Mouse (Mus musculus) layer of hippocampus, adult 8-10 months (tissue): ENCODE measurements at regions not wholly inside any gene's neighbourhood (a gene's known extent, or its start where the extent isn't known, plus 50 kb on each side); places are given as distances from the start of the nearest gene placed in this dataset.
A peak's percentile ranks its signal among the peaks of the same experiment; 100 is the strongest.

Experiments
- DNase-seq, 2 experiments: peaks; one replicate each; pipeline ENCODE4 v3.0.0; 2022; ENCODE audit warnings: low spot score in 2 of 2

GRCm38 (mm10) chr9:91574156-91574555, 208.5 kb upstream of the Zic1 start:
- DNase-seq: no peak

GRCm38 (mm10) chr9:91566006-91566641, 200.5 kb upstream of the Zic1 start:
- no peak for DNase-seq

GRCm38 (mm10) chr9:91561331-91561730, 195.7 kb upstream of the Zic1 start:
- DNase-seq: no peak

GRCm38 (mm10) chr9:91559794-91560193, 194.2 kb upstream of the Zic1 start:
- DNase-seq: no peak

- DNase-seq: no peak
Measured at GRCm38 (mm10) chr9:91547051-91547450, 181.4 kb upstream of the Zic1 start.

GRCm38 (mm10) chr9:91545402-91545801, 179.8 kb upstream of the Zic1 start:
- no peak for DNase-seq

- DNase-seq: peak in 1 of 2 experiments; percentile 4
Measured at GRCm38 (mm10) chr9:91528838-91529475, 163.3 kb upstream of the Zic1 start.

- no peak for DNase-seq
Measured at GRCm38 (mm10) chr9:91528388-91528787, 162.8 kb upstream of the Zic1 start.

GRCm38 (mm10) chr9:91520521-91520920, 154.9 kb upstream of the Zic1 start:
- no peak for DNase-seq

GRCm38 (mm10) chr9:91509672-91510071, 144.1 kb upstream of the Zic1 start:
- no peak for DNase-seq

- DNase-seq: no peak
Measured at GRCm38 (mm10) chr9:91503657-91504329, 138.2 kb upstream of the Zic1 start.

- DNase-seq: no peak
Measured at GRCm38 (mm10) chr9:91476596-91476995, 111.0 kb upstream of the Zic1 start.

- DNase-seq: no peak
Measured at GRCm38 (mm10) chr9:91462713-91463425, 97.3 kb upstream of the Zic1 start.

GRCm38 (mm10) chr9:91459921-91460320, 94.3 kb upstream of the Zic1 start:
- DNase-seq: no peak

GRCm38 (mm10) chr9:91456843-91457242, 91.2 kb upstream of the Zic1 start:
- no peak for DNase-seq

GRCm38 (mm10) chr9:91456253-91456823, 90.7 kb upstream of the Zic1 start:
- DNase-seq: no peak

GRCm38 (mm10) chr9:91439106-91439505, 73.5 kb upstream of the Zic1 start:
- DNase-seq: no peak
